ENCODE assay signal across 16 mouse cellular contexts in genomic region chr1:135906736-135907135, GRCm38 (mm10). TPM values are rescaled to one million over a fixed set of nuclear protein-coding genes. Genes with fewer than 3 reads are reported as not detected.
DNase-seq lines count a peak whose midpoint lies in the region; ATAC-seq lines count a peak whose summit lies in the region.
"Had no signal": no experiment of that assay in that cellular context is flagged by ENCODE, and none has a peak within 500 bp of the region (broad histone marks: within the 10 kb centered on the region; RNA-seq: fewer than 3 reads in every experiment).

No protein-coding gene starts in this region.

- intact Hi-C loops in gastrocnemius, postnatal 14 days (cut with DNase I; ENCODE audit: low total_unique reads): no loop called here

- peak; percentile 29 for DNase-seq in gastrocnemius, postnatal 14 days
- no peak for DNase-seq in gastrocnemius, postnatal 10 days
- DNase-seq in urinary bladder, postnatal 14 days (ENCODE audit: low spot score): peak; percentile 72
- no peak for DNase-seq in urinary bladder, adult 2 months (ENCODE audit: low spot score)
- DNase-seq in layer of hippocampus, postnatal 14 days (ENCODE audit: low spot score in 2 of 2): peak; percentile 28 to 75
- DNase-seq in hindbrain, embryonic 14.5 days (ENCODE audit: low spot score): no peak
- no peak for DNase-seq in thymus, postnatal 10 days (ENCODE audit: low spot score in 2 of 2)
- DNase-seq: kidney, adult 11 months; midbrain, embryonic 14.5 days; thymus, postnatal 25 days had no signal

- no peaks in the 10 kb centered on the region for H3K9me3 ChIP-seq in hindbrain, embryonic 14.5 days (ENCODE audit: control insufficient read depth, low read length)
- H3K9me3 ChIP-seq: liver, embryonic 15.5 days; neural tube, embryonic 15.5 days had no signal

- WGBS in hindbrain, embryonic 14.5 days: 79% methylated on average over 11 of the region's 11 CpGs

- no peak overlapping the region for H3K9ac ChIP-seq in hindbrain, embryonic 14.5 days
- H3K9ac ChIP-seq: liver, embryonic 15.5 days; neural tube, embryonic 15.5 days had no signal

- ATAC-seq in erythroid progenitor cell, adult 5-6 weeks (replicated peaks; ENCODE audit: low FRiP score, poor library complexity, severe bottlenecking): no peak
- ATAC-seq in hindbrain, embryonic 14.5 days (ENCODE audit: low FRiP score): no peak
- ATAC-seq: CD4-positive, CD25-positive, alpha-beta regulatory T cell, adult 4 months had no signal

- no peak overlapping the region for H3K4me3 ChIP-seq in hindbrain, embryonic 14.5 days (replicated peaks; ENCODE audit: low read length)
- H3K4me3 ChIP-seq: liver, embryonic 15.5 days; neural tube, embryonic 15.5 days had no signal

- 0 out of 2 replicates have a peak, but pooled peaks cover 6% of the 10 kb centered on the region for H3K4me1 ChIP-seq in hindbrain, embryonic 14.5 days (replicated peaks; ENCODE audit: control insufficient read depth, insufficient read depth, low read length)
- H3K4me1 ChIP-seq: liver, embryonic 15.5 days had no signal

- H3K4me2 ChIP-seq in hindbrain, embryonic 14.5 days (replicated peaks): no peak overlapping the region
- H3K4me2 ChIP-seq: liver, embryonic 15.5 days; neural tube, embryonic 15.5 days had no signal

- no peaks in the 10 kb centered on the region for H3K36me3 ChIP-seq in hindbrain, embryonic 14.5 days (replicated peaks; ENCODE audit: control insufficient read depth, insufficient read depth)
- H3K36me3 ChIP-seq: liver, embryonic 15.5 days; neural tube, embryonic 15.5 days had no signal

- H3K27ac ChIP-seq in hindbrain, embryonic 14.5 days: no peak overlapping the region
- H3K27ac ChIP-seq: liver, embryonic 15.5 days; neural tube, embryonic 15.5 days had no signal

- H3K27me3 ChIP-seq in hindbrain, embryonic 14.5 days (ENCODE audit: control insufficient read depth, insufficient read depth, low read length): no peaks in the 10 kb centered on the region
- H3K27me3 ChIP-seq: neural tube, embryonic 15.5 days had no signal

RNA-seq across cellular contexts. Expression of gene Pkp1, which starts 12.3 kb away (rescaled TPM):
- not detected for total RNA-seq in gastrocnemius, postnatal 14 days (2021)
- total RNA-seq in gastrocnemius, postnatal 10 days (2021): under 1 TPM in 1 of 2 experiments, not detected in 1; 0.07 TPM
- 3.5 and 4.4 TPM in 2 replicates for polyA plus RNA-seq in urinary bladder, adult 2 months (2012; rRNA removed)
- total RNA-seq in layer of hippocampus, postnatal 14 days (2021): under 1 TPM in 1 of 2 experiments, not detected in 1; 0.16 TPM
- not detected in 2 replicates for total RNA-seq in erythroid progenitor cell, adult 5-6 weeks (2015; ENCODE audit: low replicate concordance)
- not detected in 2 replicates for total RNA-seq in erythroid progenitor cell, adult 5-6 weeks (2017; ENCODE audit: low replicate concordance)
- polyA plus RNA-seq in hindbrain, embryonic 14.5 days (2014; fragmentation: Nextera tagmentation; extraction: Ambion mirVana): not detected in 2 replicates
- total RNA-seq: heart, postnatal 25 days had no signal
- polyA plus RNA-seq: CD4-positive, CD25-positive, alpha-beta regulatory T cell, adult 4 months; liver, embryonic 15.5 days; spleen, adult 2 months had no signal

Comparison
In these comparisons a context has a peak if more than half of its experiments do, and no peak if none do; other contexts are left out.
1. DNase-seq: peak in gastrocnemius, postnatal 14 days (single experiment), urinary bladder, postnatal 14 days (single experiment) and layer of hippocampus, postnatal 14 days (2 of 2); none in gastrocnemius, postnatal 10 days (single experiment), urinary bladder, adult 2 months (single experiment), hindbrain, embryonic 14.5 days (single experiment) and thymus, postnatal 10 days (0 of 2).